Mouse (Mus musculus) E14TG2a.4 (cell line): ENCODE measurements around the gene Ly6g5c.

Experiments
- H3K27me3 ChIP-seq: 2 replicates; pipeline ENCODE4 v1.6.1; 2014; ENCODE audit warnings: low read length, control low read depth; ENCODE audit not compliant: insufficient read depth
- H3K36me3 ChIP-seq: 2 replicates; pipeline ENCODE4 v1.6.1; 2014; ENCODE audit warnings: low read length, control low read depth; ENCODE audit not compliant: insufficient read depth
- H3K4me1 ChIP-seq: replicated peaks from 2 replicates; pipeline ENCODE4 v1.6.1; 2014; ENCODE audit warnings: low read depth, low read length, control low read depth
- H3K4me3 ChIP-seq: replicated peaks from 2 replicates; pipeline ENCODE4 v1.5.1; 2014; ENCODE audit warnings: mild to moderate bottlenecking, low read length
- H3K9me3 ChIP-seq: 2 replicates; pipeline ENCODE4 v1.6.1; 2014; ENCODE audit warnings: low read length, control low read depth
- CTCF ChIP-seq: conservative IDR thresholded peaks from 2 replicates; pipeline ENCODE4 v1.5.1; 2014; ENCODE audit warnings: low read length
- NANOG ChIP-seq: IDR thresholded peaks from 2 replicates; pipeline ENCODE4 v1.6.1; 2014; ENCODE audit warnings: borderline replicate concordance, low read length, mixed read lengths
- POU5F1 ChIP-seq: IDR thresholded peaks from 2 replicates; pipeline ENCODE4 v1.6.1; 2014; ENCODE audit warnings: low read length, borderline replicate concordance

Ly6g5c gene

GRCm38 (mm10) chr17:35077285-35077684, 30.8 kb upstream of the Ly6g5c start:
- Histone ChIP-seq H3K4me3 (peak overlapping the region; percentile 78), H3K9me3 (no peaks in the 10 kb centered on the region), H3K36me3 (0 out of 2 replicates have a peak, but pooled peaks cover 3% of the 10 kb centered on the region), H3K4me1 (peaks cover 79% of the 10 kb centered on the region), H3K27me3 (no peaks in the 10 kb centered on the region)
- TF ChIP-seq NANOG: no peak
- no peak for TF ChIP-seq CTCF
- no peak for TF ChIP-seq POU5F1

DNA sequence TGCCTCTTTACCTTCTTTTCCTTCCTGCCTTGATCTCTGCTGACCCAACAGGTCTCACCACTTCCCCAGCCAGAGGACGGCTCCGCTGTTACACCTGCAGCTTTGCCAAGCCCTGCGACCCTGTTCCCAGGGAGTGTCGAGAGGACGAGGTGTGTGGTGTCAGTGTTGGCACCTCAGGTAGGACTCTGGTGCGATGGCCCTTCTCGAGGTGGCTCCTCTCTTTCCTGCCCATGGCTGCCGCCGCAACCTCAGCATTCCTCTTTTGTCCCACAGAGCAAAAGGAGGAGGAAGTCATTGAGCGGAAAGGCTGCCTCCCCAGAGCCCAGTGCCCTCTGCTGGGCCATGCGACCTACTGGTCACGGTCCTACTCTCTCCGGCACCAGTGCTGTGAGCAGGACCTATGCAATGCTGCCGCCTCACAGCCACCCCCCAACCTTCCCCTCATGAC, 30.3 kb upstream of the Ly6g5c start, which contains the start of gene Ly6g6d:
Gene Ly6g6d, minus strand, starts transcription at position 280 of the 448 bp plus-strand sequence.
- no peak for TF ChIP-seq POU5F1
- TF ChIP-seq CTCF: no peak
- no peak for TF ChIP-seq NANOG
- H3K9me3 ChIP-seq: no peaks in the 10 kb centered on the region
- H3K36me3 ChIP-seq: 0 out of 2 replicates have a peak, but pooled peaks cover 3% of the 10 kb centered on the region
- H3K27me3 ChIP-seq: no peaks in the 10 kb centered on the region; the same call in 1 of the 2 replicates
- peaks cover 74% of the 10 kb centered on the region for H3K4me1 ChIP-seq
- H3K4me3 ChIP-seq: peak within 1 kb of the TSS; percentile 78

DNA sequence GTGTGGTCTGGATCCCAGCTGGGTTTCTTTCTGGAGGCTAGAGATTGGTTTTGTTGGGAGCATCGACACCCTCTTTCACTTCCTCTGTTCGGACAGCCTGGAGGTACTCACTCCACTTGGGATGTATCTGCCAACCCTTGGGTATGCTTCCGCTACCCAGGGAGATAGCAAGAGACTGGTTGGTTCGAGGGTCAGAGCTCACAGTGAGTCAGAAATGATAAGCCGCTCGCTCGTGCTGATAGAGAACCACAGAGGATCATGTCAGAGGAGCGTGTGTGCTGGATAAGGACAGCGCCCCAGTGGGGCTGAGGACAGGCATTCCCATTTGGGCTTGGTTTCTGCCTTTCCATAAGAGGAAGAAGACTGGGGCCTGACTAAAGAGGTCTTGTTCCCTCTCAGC, 28.3 kb upstream of the Ly6g5c start:
- Histone ChIP-seq H3K9me3 (no peaks in the 10 kb centered on the region), H3K4me1 (peaks cover 61% of the 10 kb centered on the region), H3K4me3 (no peak overlapping the region), H3K27me3 (peaks cover 2% of the 10 kb centered on the region; the same call in 1 of the 2 replicates), H3K36me3 (0 out of 2 replicates have a peak, but pooled peaks cover 3% of the 10 kb centered on the region)
- TF ChIP-seq POU5F1: no peak

DNA sequence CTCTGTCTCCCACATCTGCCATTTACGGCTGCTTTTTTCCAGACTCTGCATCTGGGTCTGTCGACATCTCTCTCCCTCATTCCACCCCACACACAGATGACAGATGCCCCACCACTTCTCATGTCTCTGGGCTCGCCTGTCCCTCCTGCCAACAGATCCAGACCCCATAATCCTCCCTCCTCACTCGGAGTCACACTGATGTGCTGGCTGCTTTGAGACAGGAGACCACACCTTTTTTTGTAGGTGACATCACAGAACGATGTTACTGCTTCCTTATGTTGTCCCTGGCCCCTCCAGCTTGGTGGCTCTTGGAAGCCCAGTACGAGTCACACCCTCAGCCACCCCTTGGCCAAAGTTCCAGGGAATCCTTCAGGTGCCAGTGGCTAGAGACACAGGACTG, 27.8 kb upstream of the Ly6g5c start:
- Histone ChIP-seq H3K4me3 (0 out of 2 replicates have a peak overlapping the region, but pooled peaks have one; percentile 27), H3K4me1 (peaks cover 56% of the 10 kb centered on the region), H3K36me3 (0 out of 2 replicates have a peak, but pooled peaks cover 3% of the 10 kb centered on the region), H3K27me3 (peaks cover 2% of the 10 kb centered on the region; the same call in 1 of the 2 replicates), H3K9me3 (no peaks in the 10 kb centered on the region)
- TF ChIP-seq CTCF (no peak), POU5F1 (no peak), NANOG (no peak)

- Histone ChIP-seq H3K9me3 (no peaks in the 10 kb centered on the region), H3K36me3 (0 out of 2 replicates have a peak, but pooled peaks cover 3% of the 10 kb centered on the region), H3K4me3 (peak overlapping the region; percentile 27), H3K27me3 (peaks cover 2% of the 10 kb centered on the region; the same call in 1 of the 2 replicates), H3K4me1 (peaks cover 52% of the 10 kb centered on the region)
- TF ChIP-seq CTCF (no peak), NANOG (no peak), POU5F1 (no peak)
Observed at GRCm38 (mm10) chr17:35080710-35081109, 27.4 kb upstream of the Ly6g5c start.

- Histone ChIP-seq H3K9me3 (no peaks in the 10 kb centered on the region), H3K27me3 (peaks cover 2% of the 10 kb centered on the region; the same call in 1 of the 2 replicates), H3K4me3 (no peak overlapping the region), H3K36me3 (0 out of 2 replicates have a peak, but pooled peaks cover 3% of the 10 kb centered on the region), H3K4me1 (peaks cover 35% of the 10 kb centered on the region)
- TF ChIP-seq NANOG: no peak
- TF ChIP-seq POU5F1: no peak
- TF ChIP-seq CTCF: no peak
Observed at GRCm38 (mm10) chr17:35082841-35083576, 25.1 kb upstream of the Ly6g5c start.

DNA sequence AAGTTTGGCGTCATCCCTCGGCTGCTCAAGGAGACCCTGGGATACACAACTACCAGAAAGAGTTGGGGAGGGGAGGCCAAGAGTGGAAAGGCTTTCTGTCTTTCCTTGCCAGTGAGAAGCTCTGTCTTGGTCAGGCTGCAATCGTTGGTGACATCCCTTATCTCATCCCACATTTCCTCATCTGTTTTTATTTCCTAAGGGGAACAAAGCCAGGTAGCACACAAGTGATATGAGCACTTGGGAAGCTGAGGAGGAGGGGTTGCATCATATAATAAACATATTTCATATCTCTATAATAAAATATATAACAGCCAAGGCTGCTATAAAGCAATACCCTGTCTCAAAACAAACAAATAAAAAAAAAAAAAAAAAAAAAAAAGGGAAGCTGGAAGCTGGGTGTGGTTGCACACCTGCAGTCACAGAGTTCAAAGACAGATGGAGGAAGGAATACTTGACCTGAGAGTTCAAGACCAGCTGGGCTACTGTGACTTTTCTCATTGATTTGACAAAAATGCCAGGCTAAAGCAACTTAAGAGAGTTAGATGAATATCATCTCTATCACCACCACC, 24.1 kb upstream of the Ly6g5c start:
- Histone ChIP-seq H3K9me3 (no peaks in the 10 kb centered on the region), H3K36me3 (no peaks in the 10 kb centered on the region), H3K27me3 (peaks cover 2% of the 10 kb centered on the region; the same call in 1 of the 2 replicates), H3K4me3 (no peak overlapping the region), H3K4me1 (peaks cover 26% of the 10 kb centered on the region)
- TF ChIP-seq POU5F1: no peak
- no peak for TF ChIP-seq CTCF
- no peak for TF ChIP-seq NANOG

GRCm38 (mm10) chr17:35085208-35085865, 22.7 kb upstream of the Ly6g5c start, which contains the start of gene Ly6g6f:
Gene Ly6g6f (minus strand): TSS chr17:35085610.
- Histone ChIP-seq H3K4me1 (peaks cover 22% of the 10 kb centered on the region), H3K9me3 (no peaks in the 10 kb centered on the region), H3K36me3 (peaks cover 2% of the 10 kb centered on the region), H3K27me3 (peaks cover 2% of the 10 kb centered on the region; the same call in 1 of the 2 replicates), H3K4me3 (no peak within 1 kb of the TSS)
- no peak for TF ChIP-seq POU5F1
